ENCODE assay signal across 9 mouse cellular contexts in the genomic region with DNA sequence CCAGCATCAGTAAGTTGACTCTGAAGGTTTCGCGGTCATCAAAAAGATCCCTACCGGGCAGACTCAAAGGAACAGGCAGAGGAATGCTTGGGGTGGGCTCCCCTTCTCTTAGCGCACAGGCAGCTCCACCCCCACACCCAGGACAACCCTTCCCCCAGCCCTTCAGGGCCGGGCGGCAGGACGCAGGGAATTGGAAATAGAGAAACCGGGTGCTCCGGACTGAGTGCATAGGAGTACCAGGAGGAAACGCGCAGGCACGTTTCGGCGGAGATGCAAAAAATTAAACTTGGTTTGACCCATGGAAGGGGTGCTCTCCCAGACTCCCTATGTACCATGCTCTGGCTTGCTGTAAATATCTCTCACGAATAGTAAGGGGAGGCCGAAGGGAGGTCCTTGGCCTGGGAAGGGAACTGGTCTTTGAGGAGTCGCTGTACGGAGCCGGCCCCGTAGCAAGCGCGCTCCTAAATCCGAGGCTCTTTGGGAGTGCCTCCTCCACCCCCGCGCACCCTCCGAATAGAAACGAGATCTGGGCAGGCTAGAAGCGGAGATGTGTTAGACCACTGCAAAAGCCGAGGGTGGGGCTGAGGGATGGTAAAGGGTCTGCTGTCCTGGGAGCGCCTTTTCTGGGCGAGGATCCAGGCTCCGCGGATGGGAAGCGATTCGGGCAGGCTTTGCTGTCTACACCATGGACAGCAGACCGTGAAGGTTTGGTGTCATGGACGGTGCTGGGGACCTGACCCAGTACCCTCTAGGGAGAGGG. TPM values are rescaled to one million over a fixed set of nuclear protein-coding genes. Genes with fewer than 3 reads are reported as not detected.
A peak's percentile ranks its signal among the peaks of the same experiment; 100 is the strongest.
DNase-seq lines count a peak whose midpoint lies in the region; ATAC-seq and TF ChIP-seq lines count a peak whose summit lies in the region.
"Had no signal": no experiment of that assay in that cellular context is flagged by ENCODE, and none has a peak within 500 bp of the region (broad histone marks: within the 10 kb centered on the region; RNA-seq: fewer than 3 reads in every experiment).

No protein-coding gene starts in this region.

- no peak for TF ChIP-seq CTCF in brain, embryonic 14.5 days (IDR thresholded peaks at IDR 0.05; ENCODE audit: borderline replicate concordance, extremely low read depth, insufficient read depth, insufficient read length)

- no peak for ATAC-seq in hindbrain, embryonic 14.5 days (ENCODE audit: low FRiP score)
- ATAC-seq in midbrain, embryonic 11.5 days (ENCODE audit: low FRiP score) = no peak

- H3K27ac ChIP-seq in hindbrain, embryonic 14.5 days = peak overlapping the region; percentile 99
- H3K27ac ChIP-seq in midbrain, embryonic 11.5 days (ENCODE audit: low read depth, low read length) = peak overlapping the region; percentile 99

- H3K27me3 ChIP-seq in hindbrain, embryonic 14.5 days (ENCODE audit: control insufficient read depth, insufficient read depth, low read length) = no peaks in the 10 kb centered on the region
- no peaks in the 10 kb centered on the region; the same call in 1 of the 2 replicates for H3K27me3 ChIP-seq in midbrain, embryonic 11.5 days (ENCODE audit: control insufficient read depth, insufficient read depth, low read length)

- peaks cover 41% of the 10 kb centered on the region for H3K4me1 ChIP-seq in hindbrain, embryonic 14.5 days (replicated peaks; ENCODE audit: control insufficient read depth, insufficient read depth, low read length)
- H3K4me1 ChIP-seq in midbrain, embryonic 11.5 days (ENCODE audit: control insufficient read depth, insufficient read depth, low read length) = peaks cover 60% of the 10 kb centered on the region

- TF ChIP-seq POLR2A in brain, embryonic 14.5 days (IDR thresholded peaks at IDR 0.05; ENCODE audit: borderline replicate concordance, extremely low read depth, insufficient read depth, insufficient read length, poor library complexity, severe bottlenecking) = no peak

- peak; percentile 69 for DNase-seq in brain, embryonic 14.5 days (ENCODE audit: low read depth)
- peak; percentile 60 for DNase-seq in embryo, embryonic 10.5 days (ENCODE audit: low spot score)
- DNase-seq in hindbrain, embryonic 14.5 days (ENCODE audit: low spot score) = no peak
- DNase-seq in midbrain, embryonic 11.5 days (ENCODE audit: low spot score, missing footprints) = peak; percentile 97
- DNase-seq in gastrocnemius, postnatal 25 days = no peak
- no peak for DNase-seq in lung, postnatal 4 days
- no peak for DNase-seq in urinary bladder, adult 2 months (ENCODE audit: low spot score)

- H3K9me3 ChIP-seq in hindbrain, embryonic 14.5 days (ENCODE audit: control insufficient read depth, low read length) = no peaks in the 10 kb centered on the region
- no peaks in the 10 kb centered on the region for H3K9me3 ChIP-seq in midbrain, embryonic 11.5 days (ENCODE audit: control insufficient read depth, low read length)

- H3K36me3 ChIP-seq in hindbrain, embryonic 14.5 days (replicated peaks; ENCODE audit: control insufficient read depth, insufficient read depth) = peaks cover 7% of the 10 kb centered on the region
- no peaks in the 10 kb centered on the region for H3K36me3 ChIP-seq in midbrain, embryonic 11.5 days (ENCODE audit: control insufficient read depth, insufficient read depth, low read length)

- H3K9ac ChIP-seq in hindbrain, embryonic 14.5 days = peak overlapping the region; percentile 99
- H3K9ac ChIP-seq in midbrain, embryonic 11.5 days (ENCODE audit: low read length) = peak overlapping the region; percentile 99

- peak overlapping the region; percentile 92 for H3K4me3 ChIP-seq in hindbrain, embryonic 14.5 days (replicated peaks; ENCODE audit: low read length)
- H3K4me3 ChIP-seq in midbrain, embryonic 11.5 days (ENCODE audit: low read depth, low read length) = peak overlapping the region; percentile 99

- H3K4me2 ChIP-seq in hindbrain, embryonic 14.5 days (replicated peaks) = peak overlapping the region; percentile 77
- H3K4me2 ChIP-seq in midbrain, embryonic 11.5 days = peak overlapping the region; percentile 97

- WGBS in hindbrain, embryonic 14.5 days = 1% methylated on average over 37 of the region's 37 CpGs
- WGBS in midbrain, embryonic 11.5 days = under 1% methylated on average over 37 of the region's 37 CpGs

RNA-seq across cellular contexts. Expression of gene Ythdf1, which starts 29.5 kb away (rescaled TPM):
- 67.0 and 68.5 TPM in 2 replicates for polyA plus RNA-seq in brain, embryonic 14.5 days (2012; rRNA removed)
- polyA plus RNA-seq in hindbrain, embryonic 14.5 days (2014; fragmentation: Nextera tagmentation; extraction: Ambion mirVana) = 50.0 and 56.6 TPM in 2 replicates
- 68.5 and 72.4 TPM in 2 replicates for polyA plus RNA-seq in midbrain, embryonic 11.5 days (2014; fragmentation: Nextera tagmentation; extraction: Ambion mirVana)
- total RNA-seq in gastrocnemius, postnatal 25 days (2021) = 10 to 100 TPM; 31.9 to 34.1 TPM
- polyA plus RNA-seq in urinary bladder, adult 2 months (2012; rRNA removed) = 40.2 and 41.6 TPM in 2 replicates

RNA-seq across cellular contexts. Expression of gene Birc7, which starts 37.6 kb away (rescaled TPM):
- polyA plus RNA-seq in brain, embryonic 14.5 days (2012; rRNA removed) = 0.14 and 0.26 TPM in 2 replicates
- 0.33 TPM in 1 of 2 replicates, not detected in the other for polyA plus RNA-seq in hindbrain, embryonic 14.5 days (2014; fragmentation: Nextera tagmentation; extraction: Ambion mirVana)
- polyA plus RNA-seq in midbrain, embryonic 11.5 days (2014; fragmentation: Nextera tagmentation; extraction: Ambion mirVana) = 0.14 and 0.45 TPM in 2 replicates
- total RNA-seq in gastrocnemius, postnatal 25 days (2021) = not detected
- not detected in 2 replicates for polyA plus RNA-seq in urinary bladder, adult 2 months (2012; rRNA removed)
- polyA plus RNA-seq: limb, embryonic 14.5 days; testis, adult 2 months had no signal

Comparison
In these comparisons a context has a peak if more than half of its experiments do, and no peak if none do; other contexts are left out.
1. DNase-seq: peak in brain, embryonic 14.5 days (single experiment), embryo, embryonic 10.5 days (single experiment) and midbrain, embryonic 11.5 days (single experiment); none in hindbrain, embryonic 14.5 days (single experiment), gastrocnemius, postnatal 25 days (single experiment), lung, postnatal 4 days (0 of 2) and urinary bladder, adult 2 months (single experiment).